ENCODE assay signal across 22 mouse cellular contexts in the genomic region with DNA sequence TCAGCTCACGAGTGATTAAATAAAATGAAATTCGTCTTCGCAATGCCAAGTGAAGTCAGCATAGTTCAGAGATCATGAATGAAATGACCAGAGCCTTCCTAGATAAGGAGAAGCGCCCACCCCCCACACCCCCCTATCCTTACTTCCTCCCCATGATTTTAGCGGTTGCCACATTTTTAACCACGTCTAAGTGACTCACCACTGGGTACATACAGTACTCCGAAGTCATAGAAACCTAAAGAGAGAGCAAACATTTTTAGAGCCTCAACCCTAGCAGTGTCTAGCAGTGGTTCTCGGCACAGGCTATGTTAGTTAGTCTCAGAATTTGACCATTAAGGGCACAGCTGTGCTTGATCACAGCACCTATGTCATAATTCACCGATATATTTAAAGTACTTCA.
A peak's percentile ranks its signal among the peaks of the same experiment; 100 is the strongest.
DNase-seq lines count a peak whose midpoint lies in the region; ATAC-seq and TF ChIP-seq lines count a peak whose summit lies in the region.
"Had no signal": no experiment of that assay in that cellular context is flagged by ENCODE, and none has a peak within 500 bp of the region (broad histone marks: within the 10 kb centered on the region; RNA-seq: fewer than 3 reads in every experiment).

No protein-coding gene starts in this region.

- no peak overlapping the region for H3K9ac ChIP-seq in midbrain, embryonic 11.5 days (ENCODE audit: low read length)
- H3K9ac ChIP-seq in midbrain, embryonic 14.5 days (replicated peaks; ENCODE audit: low read length): no peak overlapping the region
- H3K9ac ChIP-seq in forebrain, embryonic 11.5 days (ENCODE audit: low read length): no peak overlapping the region
- H3K9ac ChIP-seq: embryonic facial prominence, embryonic 13.5 days; forebrain, embryonic 13.5 days; forebrain, postnatal 0 days; heart, embryonic 15.5 days; hindbrain, embryonic 12.5 days had no signal

- WGBS in midbrain, embryonic 11.5 days: 90% methylated on average over 9 of the region's 9 CpGs
- WGBS in midbrain, embryonic 14.5 days: 94% methylated on average over 9 of the region's 9 CpGs
- 93% methylated on average over 9 of the region's 9 CpGs for WGBS in forebrain, embryonic 11.5 days

- ATAC-seq in midbrain, embryonic 11.5 days (ENCODE audit: low FRiP score): no peak
- ATAC-seq in midbrain, embryonic 14.5 days (ENCODE audit: low FRiP score, low TSS enrichment): no peak
- peak; percentile 95 for ATAC-seq in granulocyte monocyte progenitor cell, adult 5-6 weeks (replicated peaks; ENCODE audit: poor library complexity, severe bottlenecking)
- ATAC-seq in forebrain, embryonic 11.5 days (replicated peaks; ENCODE audit: low FRiP score): no peak
- ATAC-seq: forebrain, embryonic 13.5 days; forebrain, postnatal 0 days; hindbrain, embryonic 16.5 days; inflammation-experienced regulatory T-cells, adult 6 months had no signal

- TF ChIP-seq CTCF in left cerebral cortex, adult 2 months (IDR thresholded peaks at IDR 0.05): no peak

- no peak for DNase-seq in left cerebral cortex, adult 2 months (ENCODE audit: extremely low spot score in 1 of 2, low spot score in 2 of 2)
- no peak for DNase-seq in left cerebral cortex, postnatal 4 days
- peak; percentile 26 for DNase-seq in midbrain, embryonic 11.5 days (ENCODE audit: low spot score, missing footprints)
- no peak for DNase-seq in midbrain, embryonic 14.5 days
- DNase-seq in kidney, postnatal 36 days: no peak
- DNase-seq in forebrain, embryonic 11.5 days (ENCODE audit: low spot score): no peak
- DNase-seq: adrenal gland, adult 2 months; adrenal gland, postnatal 25 days; cerebellum, adult 11-12 months; cerebellum, adult 9-10 months; cerebellum, postnatal 25 days; forebrain, postnatal 0 days; gastrocnemius, postnatal 36 days; heart, adult 2 months had no signal

- no peaks in the 10 kb centered on the region for H3K4me1 ChIP-seq in midbrain, embryonic 11.5 days (ENCODE audit: control insufficient read depth, insufficient read depth, low read length)
- no peaks in the 10 kb centered on the region for H3K4me1 ChIP-seq in midbrain, embryonic 14.5 days (ENCODE audit: control insufficient read depth, insufficient read depth, low read length)
- no peaks in the 10 kb centered on the region for H3K4me1 ChIP-seq in forebrain, embryonic 11.5 days (replicated peaks; ENCODE audit: control insufficient read depth, insufficient read depth, low read length)
- H3K4me1 ChIP-seq: embryonic facial prominence, embryonic 13.5 days; forebrain, embryonic 13.5 days; hindbrain, embryonic 12.5 days had no signal

- H3K4me3 ChIP-seq in left cerebral cortex, adult 2 months: no peak overlapping the region
- no peak overlapping the region for H3K4me3 ChIP-seq in midbrain, embryonic 11.5 days (ENCODE audit: low read depth, low read length)
- H3K4me3 ChIP-seq in midbrain, embryonic 14.5 days (replicated peaks; ENCODE audit: low read depth, low read length): no peak overlapping the region
- no peak overlapping the region for H3K4me3 ChIP-seq in forebrain, embryonic 11.5 days (ENCODE audit: low read depth, low read length)
- H3K4me3 ChIP-seq: embryonic facial prominence, embryonic 13.5 days; forebrain, embryonic 13.5 days; heart, adult 2 months; heart, embryonic 15.5 days; hindbrain, embryonic 12.5 days had no signal

- no peaks in the 10 kb centered on the region for H3K9me3 ChIP-seq in midbrain, embryonic 11.5 days (ENCODE audit: control insufficient read depth, low read length)
- H3K9me3 ChIP-seq in midbrain, embryonic 14.5 days (ENCODE audit: control insufficient read depth, low read length): no peaks in the 10 kb centered on the region
- H3K9me3 ChIP-seq in forebrain, embryonic 11.5 days (ENCODE audit: control insufficient read depth, low read length): no peaks in the 10 kb centered on the region
- H3K9me3 ChIP-seq: embryonic facial prominence, embryonic 13.5 days; forebrain, embryonic 13.5 days; heart, embryonic 15.5 days; hindbrain, embryonic 12.5 days had no signal

- H3K27me3 ChIP-seq in midbrain, embryonic 11.5 days (ENCODE audit: control insufficient read depth, insufficient read depth, low read length): no peaks in the 10 kb centered on the region
- no peaks in the 10 kb centered on the region for H3K27me3 ChIP-seq in midbrain, embryonic 14.5 days (ENCODE audit: control insufficient read depth, insufficient read depth, low read length)
- no peaks in the 10 kb centered on the region for H3K27me3 ChIP-seq in forebrain, embryonic 11.5 days (ENCODE audit: control insufficient read depth, insufficient read depth, low read length)
- H3K27me3 ChIP-seq: embryonic facial prominence, embryonic 13.5 days; forebrain, embryonic 13.5 days; heart, embryonic 15.5 days; hindbrain, embryonic 12.5 days had no signal

- H3K4me2 ChIP-seq in midbrain, embryonic 11.5 days: no peak overlapping the region
- no peak overlapping the region for H3K4me2 ChIP-seq in midbrain, embryonic 14.5 days (ENCODE audit: low read length)
- no peak overlapping the region for H3K4me2 ChIP-seq in forebrain, embryonic 11.5 days (ENCODE audit: low read depth, low read length, severe bottlenecking)
- H3K4me2 ChIP-seq: embryonic facial prominence, embryonic 13.5 days; forebrain, embryonic 13.5 days; heart, embryonic 11.5 days; heart, embryonic 15.5 days; hindbrain, embryonic 12.5 days had no signal

- no peaks in the 10 kb centered on the region for H3K36me3 ChIP-seq in midbrain, embryonic 11.5 days (ENCODE audit: control insufficient read depth, insufficient read depth, low read length)
- H3K36me3 ChIP-seq in midbrain, embryonic 14.5 days (ENCODE audit: control insufficient read depth, insufficient read depth, low read length): peaks cover 23% of the 10 kb centered on the region
- no peaks in the 10 kb centered on the region for H3K36me3 ChIP-seq in forebrain, embryonic 11.5 days (ENCODE audit: control insufficient read depth, insufficient read depth, low read length)
- H3K36me3 ChIP-seq: embryonic facial prominence, embryonic 13.5 days; heart, embryonic 15.5 days had no signal

- peak overlapping the region; percentile 71 for H3K27ac ChIP-seq in left cerebral cortex, adult 2 months
- H3K27ac ChIP-seq in midbrain, embryonic 11.5 days (ENCODE audit: low read depth, low read length): no peak overlapping the region
- H3K27ac ChIP-seq in midbrain, embryonic 14.5 days (replicated peaks; ENCODE audit: low read depth, low read length): no peak overlapping the region
- H3K27ac ChIP-seq in forebrain, embryonic 11.5 days (ENCODE audit: low read depth, low read length): no peak overlapping the region
- H3K27ac ChIP-seq: embryonic facial prominence, embryonic 13.5 days; forebrain, embryonic 13.5 days; heart, adult 2 months; heart, embryonic 15.5 days; hindbrain, embryonic 12.5 days had no signal

- intact Hi-C loops in left cerebral cortex, adult 2 months (cut with DNase I): no loop called here
- intact Hi-C loops in left cerebral cortex, postnatal 4 days (cut with DNase I): no loop called here
